In genomic region chr4:124700248-124700971, GRCm38 (mm10) we compare ENCODE assay signal across 7 mouse cellular contexts. TPM values are rescaled to one million over a fixed set of nuclear protein-coding genes. Genes with fewer than 3 reads are reported as not detected.
DNase-seq lines count a peak whose midpoint lies in the region; ATAC-seq and TF ChIP-seq lines count a peak whose summit lies in the region.

Fhl3 (plus strand) TSS chr4:124700701.

- peak within 1 kb of the TSS; percentile 77 for H3K4me3 ChIP-seq in brown adipose tissue, adult 24 weeks (ENCODE audit: insufficient read depth, low read depth, low read length)
- H3K4me3 ChIP-seq in intestine, postnatal 0 days (ENCODE audit: low read depth, low read length): peak within 1 kb of the TSS; percentile 73
- H3K4me3 ChIP-seq in lung, embryonic 14.5 days (ENCODE audit: low read depth, low read length): peak within 1 kb of the TSS; percentile 78

- peak within 1 kb of the TSS; percentile 63 for H3K9ac ChIP-seq in intestine, postnatal 0 days (ENCODE audit: low read depth, low read length)
- H3K9ac ChIP-seq in lung, embryonic 14.5 days: peak within 1 kb of the TSS; percentile 84

- peak; percentile 43 for TF ChIP-seq CTCF in intestine, postnatal 0 days (IDR thresholded peaks at IDR 0.05; ENCODE audit: low read depth)
- peak; percentile 42; the same call in 1 of the 2 replicates for TF ChIP-seq CTCF in lung, embryonic 14.5 days (IDR thresholded peaks at IDR 0.05; ENCODE audit: low read depth)

- H3K4me1 ChIP-seq in brown adipose tissue, adult 24 weeks (ENCODE audit: control insufficient read depth, insufficient read depth, insufficient read length, low read length): peaks cover 13% of the 10 kb centered on the region
- peaks cover 6% of the 10 kb centered on the region; the same call in 1 of the 2 replicates for H3K4me1 ChIP-seq in intestine, postnatal 0 days (replicated peaks; ENCODE audit: control insufficient read depth, insufficient read depth, low read length)
- peaks cover 33% of the 10 kb centered on the region for H3K4me1 ChIP-seq in lung, embryonic 14.5 days (ENCODE audit: insufficient read depth)

- DNase-seq in MN1 (ENCODE audit: low spot score): peak; percentile 82
- DNase-seq in heart, adult 11 months: peak; percentile 98
- peak; percentile 85 for DNase-seq in lung, embryonic 14.5 days
- DNase-seq in right cerebral cortex, postnatal 4 days: no peak

- no peaks in the 10 kb centered on the region for H3K27me3 ChIP-seq in intestine, postnatal 0 days (replicated peaks; ENCODE audit: control insufficient read depth, insufficient read depth, low read length)
- peaks cover 8% of the 10 kb centered on the region; the same call in 1 of the 2 replicates for H3K27me3 ChIP-seq in lung, embryonic 14.5 days (ENCODE audit: insufficient read depth, low read length)

- under 1% methylated on average over 44 of the region's 59 CpGs for WGBS in intestine, postnatal 0 days
- under 1% methylated on average over 40 of the region's 59 CpGs for WGBS in lung, embryonic 14.5 days

- H3K4me2 ChIP-seq in intestine, postnatal 0 days (replicated peaks; ENCODE audit: low read depth): peak within 1 kb of the TSS; percentile 93
- H3K4me2 ChIP-seq in lung, embryonic 14.5 days: peak within 1 kb of the TSS; percentile 86

- peak; percentile 45; the same call in 1 of the 2 replicates for ATAC-seq in intestine, postnatal 0 days
- peak; percentile 67 for ATAC-seq in lung, embryonic 14.5 days (ENCODE audit: insufficient read depth)
- ATAC-seq in neutrophil, adult 5-6 weeks (ENCODE audit: extremely low read depth, insufficient number of reproducible peaks, low FRiP score, poor library complexity, severe bottlenecking): peak; percentile 37

- no peaks in the 10 kb centered on the region for H3K9me3 ChIP-seq in intestine, postnatal 0 days (ENCODE audit: control insufficient read depth)
- no peaks in the 10 kb centered on the region for H3K9me3 ChIP-seq in lung, embryonic 14.5 days (ENCODE audit: low read depth, low read length)

- no peaks in the 10 kb centered on the region for H3K36me3 ChIP-seq in intestine, postnatal 0 days (ENCODE audit: control insufficient read depth, insufficient read depth)
- peaks cover under 1% of the 10 kb centered on the region; the same call in 1 of the 2 replicates for H3K36me3 ChIP-seq in lung, embryonic 14.5 days (ENCODE audit: insufficient read depth)

- peak within 1 kb of the TSS; percentile 69 for H3K27ac ChIP-seq in brown adipose tissue, adult 24 weeks (replicated peaks; ENCODE audit: low read depth, low read length)
- H3K27ac ChIP-seq in intestine, postnatal 0 days (ENCODE audit: low read depth, low read length): peak within 1 kb of the TSS; percentile 22; the same call in 1 of the 2 replicates
- peak within 1 kb of the TSS; percentile 88 for H3K27ac ChIP-seq in lung, embryonic 14.5 days (ENCODE audit: low read depth)

RNA-seq across cellular contexts. Expression of gene Fhl3, which starts in this region (rescaled TPM):
- polyA plus RNA-seq in brown adipose tissue, adult 24 weeks (2012; ENCODE audit: insufficient read depth, insufficient read length, missing spikeins): 10.7 and 14.1 TPM in 2 replicates
- polyA plus RNA-seq in intestine, postnatal 0 days (2015; fragmentation: Nextera tagmentation; extraction: Ambion mirVana): 3.8 TPM in 2 replicates
- 12.8 and 13.1 TPM in 2 replicates for polyA plus RNA-seq in lung, embryonic 14.5 days (2014; fragmentation: Nextera tagmentation; extraction: Ambion mirVana)
- 9.7 and 12.0 TPM in 2 replicates for total RNA-seq in neutrophil, adult 5-6 weeks (2017)

Comparison
In these comparisons a context has a peak if more than half of its experiments do, and no peak if none do; other contexts are left out.
1. H3K27ac ChIP-seq: peak in every context shown above with its lines; median percentile 88 in lung, embryonic 14.5 days; 69 in brown adipose tissue, adult 24 weeks; 22 in intestine, postnatal 0 days.